Mouse (Mus musculus) cortical plate, adult 2 months (tissue): Measurements from ENCODE around the gene Cenpt.

Experiments used
- CTCF ChIP-seq: fragments of 200-500 bp; IDR thresholded peaks from 2 replicates; pipeline ENCODE4 v1.5.1; 2011; ENCODE audit warnings: mild to moderate bottlenecking, control low read depth, low read length; ENCODE audit not compliant: insufficient read depth; ENCODE audit errors: extremely low read depth
- POLR2A ChIP-seq: fragments of 200-500 bp; IDR thresholded peaks from 2 replicates; pipeline ENCODE4 v1.6.1; 2011; ENCODE audit warnings: mild to moderate bottlenecking, low read length, control low read depth; ENCODE audit not compliant: insufficient read depth; ENCODE audit errors: extremely low read depth

GRCm38 (mm10) chr8:105795785-105796184, 57.3 kb downstream of the Cenpt start:
- TF ChIP-seq POLR2A (no peak), CTCF (no peak)
